Mouse (Mus musculus): ENCODE measurements around the gene Afdn.
"Not testable (repeated sequence)": the region's sequence is repeated elsewhere in the genome, so short reads cannot be mapped to it uniquely, and the experiment has no call there.

DNA sequence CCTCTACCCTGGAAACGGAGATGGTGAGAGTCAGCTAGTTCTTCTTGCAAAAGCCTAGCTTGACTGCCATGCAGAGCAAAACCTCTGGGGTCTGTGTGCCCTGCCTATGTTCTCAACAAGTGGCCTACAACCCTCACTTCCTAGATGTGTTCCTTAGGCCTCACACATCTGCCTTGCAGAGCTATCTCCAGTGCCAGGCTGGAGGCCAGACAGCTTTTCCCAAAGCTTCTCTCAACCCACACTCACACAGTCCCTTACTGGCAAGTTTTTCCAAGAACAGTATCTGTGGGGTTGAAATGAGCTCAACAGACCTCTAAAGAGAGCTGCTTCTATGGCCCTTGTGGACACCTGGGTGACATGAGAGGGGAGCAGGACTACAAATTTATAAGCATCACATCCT is 191.2 kb downstream of the Afdn start:
- not testable (repeated sequence) for TF ChIP-seq CTCF (IDR thresholded peaks at IDR 0.05; ENCODE audit: low read depth, low read length); POLR2A (IDR thresholded peaks at IDR 0.05; ENCODE audit: borderline replicate concordance, low read depth, low read length)
